Mouse (Mus musculus): ENCODE measurements around the gene Klhl29.

GRCm38 (mm10) chr12:5336927-5337712, 38.4 kb downstream of the Klhl29 start:
- no peak for TF ChIP-seq POLR2A (IDR thresholded peaks at IDR 0.05; ENCODE audit: low read depth, low read length)
- TF ChIP-seq CTCF (IDR thresholded peaks at IDR 0.05; ENCODE audit: extremely low read depth, insufficient read length, insufficient replicate concordance, low read depth, low read length) = no peak
